Mouse (Mus musculus) spleen, postnatal 10 days (tissue): ENCODE results near the gene Arf3.
"Not testable (repeated sequence)": the region's sequence is repeated elsewhere in the genome, so short reads cannot be mapped to it uniquely, and the experiment has no call there.

Experiments used
- DNase-seq, 2 experiments: peaks; one replicate each; pipeline ENCODE4 v3.0.0; 2021 to 2022; ENCODE audit warnings: low spot score in 2 of 2

Gene Arf3

DNA sequence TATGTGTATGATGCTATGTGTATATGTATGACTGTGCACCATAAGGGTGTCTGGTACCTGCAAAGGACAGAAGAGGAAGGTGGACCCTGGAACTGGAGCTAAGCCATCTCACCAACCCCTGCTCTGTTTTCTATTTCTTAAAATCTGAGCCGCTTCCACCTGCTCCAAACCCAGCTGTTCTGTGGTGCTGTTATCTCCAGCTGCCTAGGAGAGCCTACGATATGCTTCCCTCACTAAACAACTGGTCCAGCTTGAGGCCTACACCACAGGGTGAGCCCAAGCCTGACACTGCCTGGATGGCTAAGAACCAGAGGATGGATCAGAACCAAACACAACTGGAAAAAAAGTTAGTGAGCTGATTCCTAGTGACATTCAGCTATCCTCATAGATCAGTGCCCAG is 8.9 kb downstream of the Arf3 start:
- no peak for DNase-seq

DNA sequence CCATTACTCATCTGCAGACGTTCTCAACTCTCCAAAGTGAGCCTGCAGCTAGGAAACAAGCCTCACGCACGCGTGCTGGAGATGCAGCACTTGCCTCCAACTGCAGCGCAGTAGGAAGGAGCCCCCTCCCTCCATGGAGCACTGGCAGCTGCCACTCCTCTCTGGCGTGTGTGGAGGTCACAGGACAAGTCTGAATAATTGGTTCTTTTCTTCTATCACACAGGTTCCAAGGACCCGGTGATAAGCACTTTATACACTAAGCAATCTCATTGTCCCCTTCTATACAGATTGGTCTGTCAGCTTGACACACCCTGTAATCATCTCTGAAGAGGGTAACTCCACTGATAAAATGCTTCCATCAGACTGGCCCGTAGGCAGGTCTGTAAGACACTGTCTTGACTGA is 10.0 kb downstream of the Arf3 start:
- DNase-seq: no peak

DNA sequence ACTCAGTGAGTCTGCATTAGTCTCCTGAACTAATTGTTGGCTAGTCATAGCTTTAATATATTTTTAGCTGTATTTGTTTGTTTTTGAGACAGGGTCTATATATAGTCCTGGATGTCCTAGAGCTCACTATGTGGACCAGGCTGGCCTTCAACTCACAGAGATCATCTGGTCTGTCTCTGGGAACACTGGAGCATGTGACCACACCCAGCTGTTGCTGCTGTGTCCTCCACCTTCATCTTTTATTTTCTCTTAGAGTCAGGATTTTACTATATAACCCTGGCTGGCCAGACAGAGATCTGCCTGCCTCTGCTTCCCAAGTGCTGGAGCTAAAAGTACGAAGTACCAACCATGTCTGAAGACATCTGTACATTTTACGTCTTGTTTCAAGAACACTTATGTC is 13.9 kb downstream of the Arf3 start:
- DNase-seq: no peak

DNA sequence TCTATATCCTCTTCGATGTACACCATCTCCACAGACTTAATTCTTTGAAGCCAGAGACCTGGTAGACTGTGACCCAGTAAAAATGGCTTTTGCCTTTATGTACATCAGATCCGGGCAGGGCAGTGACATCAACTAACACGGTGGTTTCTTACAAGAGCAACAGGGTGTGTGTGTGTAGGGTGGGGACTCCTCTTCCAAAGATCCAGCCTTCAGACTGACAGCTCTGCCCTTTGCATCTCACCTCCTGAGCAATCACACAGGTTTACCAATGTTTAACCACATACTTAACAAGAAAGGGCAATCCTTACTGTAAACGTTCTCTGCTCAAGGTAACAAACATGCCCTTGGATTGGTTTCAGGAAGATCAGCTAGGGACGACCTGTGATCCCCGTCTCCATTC is 15.7 kb downstream of the Arf3 start:
- no peak for DNase-seq

DNA sequence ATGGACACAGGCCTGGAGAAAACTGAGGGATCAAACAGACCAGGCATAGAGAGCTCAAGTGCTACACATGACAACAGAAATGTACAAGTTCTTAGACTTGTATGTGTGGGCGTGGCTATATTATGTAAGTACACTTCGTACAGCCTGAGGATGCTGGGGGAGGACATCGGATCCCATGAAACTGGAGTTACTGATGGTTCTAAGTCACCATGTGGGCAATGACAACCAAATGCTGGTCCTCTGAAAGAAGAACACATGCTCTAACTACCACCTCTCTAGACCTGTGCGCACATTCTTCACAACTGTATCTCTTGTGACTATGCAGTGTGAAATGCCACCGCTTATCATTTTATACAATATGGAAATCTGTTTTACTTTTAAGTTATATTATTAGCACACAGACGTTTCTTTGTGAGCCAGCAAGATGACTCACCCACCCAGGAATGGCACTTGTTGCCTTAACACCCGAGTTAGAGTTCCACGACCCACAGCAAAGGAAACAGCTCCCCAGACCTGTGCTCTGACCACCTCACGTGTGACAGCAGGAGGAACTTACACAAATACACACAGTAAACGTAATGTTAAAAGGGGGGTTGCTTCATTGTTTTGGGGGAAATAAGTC is 16.6 kb downstream of the Arf3 start:
- no peak for DNase-seq

DNA sequence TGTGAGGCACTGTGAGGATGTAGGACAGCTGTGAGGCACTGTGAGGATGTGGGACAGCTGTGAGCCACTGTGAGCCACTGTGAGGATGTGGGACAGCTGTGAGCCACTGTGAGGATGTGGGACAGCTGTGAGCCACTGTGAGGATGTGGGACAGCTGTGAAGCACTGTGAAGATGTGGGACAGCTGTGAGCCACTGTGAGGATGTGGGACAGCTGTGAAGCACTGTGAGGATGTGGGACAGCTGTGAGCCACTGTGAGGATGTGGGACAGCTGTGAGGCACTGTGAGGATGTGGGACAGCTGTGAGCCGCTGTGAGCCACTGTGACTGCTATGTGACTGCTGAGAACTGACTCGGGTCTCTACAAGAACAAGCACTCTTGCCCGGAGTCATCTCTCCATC is 19.2 kb downstream of the Arf3 start:
- not testable (repeated sequence) for DNase-seq

DNA sequence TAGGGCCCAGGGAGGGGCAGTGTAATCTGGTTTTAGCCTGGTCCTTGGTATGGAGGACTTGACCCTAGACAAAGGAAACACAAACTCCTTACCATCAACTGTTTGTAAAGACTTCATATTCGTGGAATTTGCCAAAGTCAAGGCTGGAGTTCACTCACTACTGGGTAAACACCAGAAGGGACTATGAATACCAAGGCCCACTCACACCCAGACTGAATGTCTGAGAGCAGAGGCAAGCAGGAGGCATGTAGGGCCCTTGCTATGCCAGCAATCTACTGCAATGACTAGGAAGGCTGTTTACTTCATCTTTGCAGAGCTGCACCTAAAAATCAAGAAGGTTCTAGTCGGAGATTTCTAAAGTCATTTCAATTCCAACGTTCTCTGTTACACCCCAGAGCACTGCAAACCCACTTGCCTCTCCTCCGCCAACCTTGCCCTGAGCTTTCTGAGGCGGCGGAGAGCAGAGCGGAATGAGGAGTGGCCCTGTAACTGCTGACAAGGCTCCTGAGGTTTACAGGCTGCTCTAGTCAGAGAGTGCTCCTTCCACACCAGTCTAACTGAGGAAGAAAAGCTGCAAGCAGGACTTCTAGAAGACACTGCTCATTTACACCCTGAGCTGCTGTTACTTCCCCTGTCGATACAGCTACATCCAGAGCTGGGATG is 20.1 kb downstream of the Arf3 start:
- no peak for DNase-seq

DNA sequence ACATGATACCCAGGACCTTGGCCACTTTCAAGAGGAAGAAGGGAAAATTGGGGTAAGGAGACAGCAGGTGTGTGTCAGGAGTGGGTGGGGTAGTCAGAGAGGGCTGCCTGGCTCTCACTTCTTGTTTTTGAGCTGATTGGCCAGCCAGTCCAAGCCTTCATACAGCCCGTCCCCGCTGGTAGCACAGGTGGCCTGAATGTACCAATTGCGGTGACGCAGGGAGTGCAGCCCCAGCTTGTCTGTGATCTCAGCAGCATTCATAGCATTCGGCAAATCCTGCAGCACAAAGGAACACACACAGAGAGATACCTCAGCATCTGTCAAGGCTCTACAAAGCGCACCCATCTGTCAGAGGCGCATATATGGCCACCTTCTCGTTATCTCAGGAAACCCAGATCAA is 22.8 kb downstream of the Arf3 start:
- no peak for DNase-seq

DNA sequence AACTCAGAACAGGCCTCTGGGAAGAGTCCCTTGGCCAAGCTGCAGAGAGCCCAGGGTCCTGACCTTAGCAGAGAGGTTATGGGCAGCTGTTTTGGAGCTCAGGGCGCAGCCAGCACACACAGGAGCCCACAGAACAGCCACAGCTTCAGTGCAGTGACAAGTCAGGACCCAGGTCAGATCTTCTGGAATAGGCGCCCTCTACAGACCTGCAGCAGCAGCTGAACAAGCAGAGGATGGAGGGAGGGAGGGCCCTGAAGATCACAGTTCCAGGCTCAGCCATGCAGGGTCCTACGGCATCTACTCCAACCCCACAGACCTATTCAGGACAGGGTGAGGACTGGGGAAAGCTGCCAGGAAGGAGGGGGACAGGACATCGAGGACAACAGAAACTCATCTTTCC is 24.2 kb downstream of the Arf3 start:
- no peak for DNase-seq

DNA sequence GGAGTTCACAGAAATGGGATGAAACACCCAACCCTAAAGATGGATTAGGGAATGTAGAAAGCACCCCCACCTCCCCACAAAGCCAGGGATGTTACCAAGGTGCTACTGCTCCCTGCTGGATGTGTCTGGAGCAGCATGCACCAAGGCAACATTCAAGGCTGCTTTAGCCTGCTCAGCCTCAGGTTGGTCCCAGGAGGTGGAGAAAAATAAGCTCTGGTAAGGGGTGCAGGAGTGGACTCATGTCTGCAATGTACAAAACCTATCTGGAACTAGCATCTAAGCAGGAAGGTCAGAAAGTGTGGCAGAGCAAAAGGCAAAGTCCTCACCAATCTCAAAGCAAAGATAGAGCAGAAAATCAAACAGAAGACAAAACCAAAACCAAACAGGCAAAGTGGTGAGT is 25.1 kb downstream of the Arf3 start:
- peak in 1 of 2 experiments; percentile 57 for DNase-seq

DNA sequence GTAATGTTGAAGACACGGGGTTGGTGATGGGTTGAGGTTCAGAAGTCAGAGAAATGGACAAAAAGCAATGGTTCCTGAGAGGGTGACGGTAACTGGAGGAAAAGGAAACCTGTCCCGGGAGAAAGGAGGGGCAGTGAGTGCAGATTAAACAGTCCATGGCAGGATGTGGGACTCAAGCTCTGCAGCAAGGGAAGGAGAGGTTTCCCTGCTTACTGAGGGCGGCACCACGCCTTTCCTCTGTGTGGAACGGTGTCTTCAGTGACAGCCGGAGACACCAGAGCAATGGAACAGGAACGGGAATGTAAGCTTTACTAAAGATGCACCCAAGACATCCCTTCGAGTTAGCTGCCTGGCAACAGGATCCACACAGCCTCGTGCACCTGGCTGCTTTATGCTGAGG is 26.5 kb downstream of the Arf3 start:
- no peak for DNase-seq

DNA sequence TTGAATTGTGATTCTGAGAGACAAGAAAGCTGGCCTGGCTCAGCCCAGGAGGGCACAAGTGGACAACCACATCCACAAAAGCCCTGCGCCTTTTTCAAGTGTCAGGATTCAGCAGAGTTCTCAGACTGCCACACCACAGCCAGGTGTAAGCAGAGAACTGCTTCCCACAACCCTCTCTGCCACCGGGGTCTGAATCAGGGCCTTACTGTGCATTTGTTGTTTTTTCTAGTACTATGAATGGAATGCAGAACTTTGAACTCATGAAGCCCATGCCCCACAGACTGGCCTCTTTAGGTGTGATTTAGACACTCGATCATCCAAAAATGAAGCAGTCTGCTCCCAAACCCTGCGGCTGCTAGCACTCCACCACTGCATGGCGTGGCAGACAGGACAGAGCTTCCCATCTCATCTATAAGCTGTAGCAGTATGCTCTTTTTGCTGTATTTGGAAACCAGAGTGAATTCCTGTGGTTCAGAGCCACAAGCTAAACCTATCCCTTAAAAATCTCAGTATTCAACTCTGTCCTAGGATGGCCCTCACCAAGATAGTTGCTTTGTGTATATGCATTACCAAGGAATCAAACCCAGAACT is 28.9 kb downstream of the Arf3 start:
- no peak for DNase-seq

DNA sequence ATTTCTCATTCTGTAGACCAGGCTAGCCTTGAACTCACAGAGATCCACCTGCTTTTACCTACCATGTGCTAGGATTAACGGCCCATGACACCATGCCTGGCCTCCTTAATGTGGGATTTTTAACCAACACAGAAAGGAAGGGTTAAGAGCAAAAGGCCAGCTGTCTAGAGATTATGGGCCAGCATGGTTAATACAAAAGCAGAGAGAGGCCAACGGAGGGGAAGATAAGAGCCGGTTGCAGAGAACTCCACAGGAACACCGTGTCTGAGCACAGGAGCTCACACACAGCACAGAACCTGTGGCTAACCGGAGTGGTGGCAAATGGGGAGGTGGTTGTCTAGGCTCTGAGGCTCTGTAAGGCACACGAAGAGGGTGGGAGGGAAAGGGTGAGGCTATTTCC is 29.6 kb downstream of the Arf3 start:
- DNase-seq: no peak

DNA sequence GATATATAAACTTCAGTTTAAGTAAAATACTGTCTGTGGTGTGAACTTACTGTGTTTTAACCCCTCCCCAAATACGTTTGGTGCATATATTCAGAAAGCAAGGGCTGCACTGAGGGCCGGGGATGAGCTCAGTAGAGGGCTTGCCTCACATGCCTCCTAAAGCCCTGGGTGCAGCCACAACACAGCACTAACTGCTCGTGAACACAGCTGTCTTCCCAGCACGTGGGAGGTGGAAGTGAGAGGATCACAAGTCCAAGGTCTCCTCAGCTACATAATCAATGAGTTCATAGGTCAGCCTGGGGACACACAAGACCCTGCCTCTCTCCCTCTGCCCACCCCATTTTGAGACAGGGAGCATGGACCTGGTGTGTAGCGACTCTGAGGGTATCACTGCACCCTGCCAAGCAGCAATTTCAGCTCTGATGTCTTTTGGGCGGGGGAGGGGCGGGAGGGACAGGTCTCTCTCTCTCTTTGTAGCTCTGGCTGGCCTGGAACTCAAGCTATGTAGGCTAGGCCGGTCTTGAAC is 30.9 kb downstream of the Arf3 start:
- no peak for DNase-seq

DNA sequence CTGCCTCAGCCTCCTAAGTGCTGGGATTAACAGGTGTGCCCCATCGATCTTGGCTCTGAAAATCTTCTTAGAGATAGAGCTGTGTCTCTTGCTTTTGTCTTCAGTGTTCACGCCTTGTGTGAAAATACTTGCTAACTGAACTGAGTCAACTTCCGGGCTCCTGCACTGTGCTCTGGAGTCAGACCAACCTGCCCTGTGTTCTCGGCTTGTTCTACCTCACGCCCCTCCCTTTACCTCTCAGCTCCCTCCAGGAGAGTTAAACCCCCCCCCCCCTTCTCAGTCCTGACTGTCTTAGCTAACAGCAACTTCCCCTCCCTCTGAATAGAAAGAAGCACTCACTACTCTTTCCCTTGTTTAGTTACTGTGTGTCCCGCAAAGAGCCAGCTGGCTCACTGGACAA is 32.2 kb downstream of the Arf3 start:
- no peak for DNase-seq

DNA sequence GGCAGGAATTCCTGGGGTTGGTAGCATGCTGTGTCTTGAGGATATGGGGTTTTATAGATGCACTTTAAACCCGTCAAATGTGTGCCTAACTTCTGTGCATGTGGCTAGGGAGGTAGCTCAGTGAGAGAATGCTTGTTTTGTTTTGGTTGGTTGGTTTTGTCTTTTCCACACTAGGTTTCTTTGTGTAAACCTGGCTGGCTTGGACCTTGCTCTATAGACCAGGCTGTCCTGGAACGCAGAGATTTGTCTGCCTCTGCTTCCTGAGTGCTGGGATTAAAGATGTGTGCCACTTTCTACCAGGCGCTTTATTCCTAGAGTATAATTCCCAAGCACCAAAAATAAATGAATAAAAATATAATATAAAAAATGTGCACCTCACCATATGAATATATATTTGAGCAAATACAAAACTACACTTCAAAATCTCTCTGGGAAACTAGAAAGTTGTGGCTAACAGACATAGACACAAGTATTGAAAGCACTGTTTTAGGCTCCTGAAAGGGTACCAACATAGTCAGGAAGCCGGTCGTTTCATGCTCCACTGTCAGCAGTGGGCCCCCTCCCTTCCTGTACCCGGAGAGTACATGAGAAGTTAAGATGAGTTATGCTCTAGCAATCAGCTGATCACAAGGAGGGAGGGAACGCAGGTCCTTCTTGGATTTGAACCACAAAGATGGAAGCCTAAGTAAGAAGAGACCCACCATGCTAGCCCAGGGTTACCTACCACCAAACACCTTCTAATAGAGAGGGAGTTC is 33.0 kb downstream of the Arf3 start:
- no peak for DNase-seq

DNA sequence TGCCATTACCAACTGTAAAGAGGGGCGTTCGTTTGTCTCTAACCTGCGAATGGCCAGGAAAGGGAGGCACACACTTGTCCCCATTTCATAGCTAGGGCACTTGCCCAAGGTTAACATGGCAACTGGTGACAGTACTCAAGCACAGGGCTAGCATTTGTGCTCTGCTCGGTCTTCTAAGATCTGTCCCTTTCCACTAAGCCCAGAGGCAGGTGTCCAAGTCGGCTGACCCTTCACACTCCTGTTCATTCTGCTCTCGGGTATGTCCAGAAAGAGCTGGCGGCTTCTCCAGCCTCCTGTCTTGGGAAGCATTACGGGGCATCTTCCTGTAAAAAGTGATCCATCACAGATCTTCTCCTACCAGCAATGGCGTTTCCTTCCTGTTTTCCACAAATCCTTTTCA is 34.6 kb downstream of the Arf3 start:
- DNase-seq: no peak

DNA sequence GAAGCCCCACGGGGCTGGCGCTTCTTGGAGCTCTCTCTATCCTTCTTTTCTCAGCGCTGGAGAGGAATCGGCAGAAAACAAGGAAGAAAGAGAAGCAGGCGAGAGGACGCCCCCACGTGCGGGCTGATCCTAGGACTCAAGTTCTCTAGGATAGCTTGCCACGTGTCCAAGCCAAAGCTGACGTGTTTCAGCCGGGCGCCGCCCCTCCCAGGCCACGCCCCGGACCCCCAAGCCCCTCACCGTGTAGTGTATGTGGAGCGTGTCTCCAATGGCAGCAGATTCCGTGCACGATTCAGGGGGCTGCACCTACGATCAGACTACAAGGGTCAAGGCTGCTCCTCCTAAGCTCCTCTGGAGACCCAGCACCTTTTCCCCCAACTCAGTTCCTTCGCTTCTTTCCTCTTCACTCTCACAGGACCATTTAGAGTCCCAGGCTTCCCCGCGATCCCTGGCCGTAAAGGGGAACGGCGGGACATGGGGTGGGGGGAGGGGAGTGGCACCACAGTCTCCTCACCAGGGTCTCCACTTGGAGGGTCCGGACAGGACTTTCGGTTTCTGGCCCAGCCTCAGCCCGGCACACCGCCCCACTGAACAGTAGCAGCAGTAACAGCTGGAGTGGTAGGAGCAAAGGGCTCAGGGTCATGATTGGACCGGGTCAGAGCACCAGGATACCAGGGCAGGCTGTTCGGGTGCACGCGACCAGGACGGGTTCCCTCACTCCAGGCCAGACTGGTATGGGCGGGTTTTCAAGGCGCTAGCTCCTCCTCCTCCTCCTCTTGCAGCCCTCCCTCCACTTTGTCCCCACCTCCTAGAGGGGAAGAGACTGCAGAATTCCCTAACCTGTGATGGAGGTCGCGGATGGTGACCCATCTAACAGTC is 35.3 kb downstream of the Arf3 start, which contains the start of gene Fkbp11:
Gene Fkbp11, minus strand, starts transcription at position 756 of the 879 bp plus-strand sequence.
- DNase-seq: peak in 1 of 2 experiments; percentile 52

DNA sequence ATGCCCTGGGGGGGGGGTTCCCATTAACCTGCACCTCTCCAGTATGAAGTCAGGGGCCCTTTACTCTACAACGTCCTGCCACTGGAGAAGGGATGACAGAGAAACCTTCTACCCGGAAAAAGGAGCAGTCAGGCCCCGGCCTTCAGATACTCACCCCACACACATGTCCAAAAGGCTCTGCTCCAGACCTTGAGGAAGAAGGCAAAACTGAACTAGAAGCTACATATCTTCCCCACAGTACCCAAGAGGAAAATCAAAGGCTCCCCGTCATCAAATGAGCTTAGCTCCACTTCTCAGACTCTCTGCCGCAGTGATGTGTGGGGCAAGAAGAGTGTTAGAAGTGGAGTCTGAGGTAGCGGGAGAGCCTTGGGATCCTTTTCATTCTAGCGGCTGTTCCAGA is 36.3 kb downstream of the Arf3 start:
- DNase-seq: no peak

DNA sequence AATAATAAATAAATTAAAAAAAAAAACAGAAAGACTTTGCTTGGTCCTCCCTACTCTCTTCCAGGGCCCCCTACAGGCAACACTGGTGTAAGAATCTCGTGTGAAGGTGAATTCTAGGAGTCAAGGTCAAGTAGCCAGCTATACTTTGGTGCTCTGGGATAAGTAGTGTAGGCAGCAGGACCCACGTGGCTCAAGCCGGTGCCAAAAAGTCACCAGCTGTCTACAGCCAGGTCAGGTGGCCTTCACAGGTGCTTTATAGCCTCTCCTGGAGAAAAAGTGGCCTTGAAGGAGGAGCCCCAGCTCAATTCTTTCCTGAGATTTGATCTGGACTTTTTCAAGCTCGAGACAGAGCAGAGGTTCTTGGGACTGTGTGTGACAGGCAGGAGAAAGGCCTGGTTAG is 36.9 kb downstream of the Arf3 start:
- no peak for DNase-seq

DNA sequence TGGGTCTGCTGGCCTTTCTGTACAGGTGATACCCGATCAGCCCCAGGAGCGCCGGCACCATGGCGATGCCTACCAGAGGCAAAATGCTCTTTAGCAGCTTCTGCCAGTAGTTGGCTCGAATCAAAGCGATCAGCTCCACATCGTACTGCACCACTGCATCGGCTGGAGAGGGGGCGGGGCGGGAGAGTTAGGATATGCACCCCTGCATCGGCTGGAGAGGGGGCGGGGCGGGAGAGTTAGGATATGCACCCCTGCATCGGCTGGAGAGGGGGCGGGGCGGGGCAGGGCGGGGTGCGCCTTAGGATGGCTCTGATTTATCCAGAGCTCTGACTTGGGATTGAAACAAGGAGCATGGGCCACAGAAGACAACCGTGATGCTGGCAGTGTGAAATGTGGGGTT is 38.6 kb downstream of the Arf3 start:
- DNase-seq: no peak

DNA sequence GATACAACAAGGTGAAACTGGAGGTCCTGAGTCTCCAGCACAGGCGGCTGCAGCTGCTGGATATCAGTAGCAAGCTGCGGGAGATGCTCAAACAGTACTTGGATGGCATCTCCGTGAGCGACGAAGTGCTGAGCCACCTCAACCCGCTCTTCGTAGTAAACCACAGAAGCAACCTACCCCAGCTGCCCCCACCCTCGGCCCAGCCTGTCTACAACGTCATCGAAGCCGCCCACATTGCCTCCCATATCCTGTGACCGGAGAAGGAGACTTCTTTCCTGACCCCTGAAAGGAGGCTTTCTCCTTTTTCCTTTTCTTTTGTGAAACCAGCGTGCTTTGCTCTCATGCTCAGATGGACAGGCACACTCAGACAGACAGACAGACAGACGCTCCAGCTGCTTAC is 40.2 kb downstream of the Arf3 start:
- DNase-seq: no peak
